Mouse (Mus musculus) liver, embryonic 14.5 days (tissue): ENCODE measurements around the gene Mid2. TPM values are rescaled to one million over a fixed set of nuclear protein-coding genes. Genes with fewer than 3 reads are reported as not detected.

Source experiments
- ATAC-seq: fragments of 200-750 bp; cut with Nextera tagmentation; 2 replicates; pipeline ENCODE4 v1.8.0; 2017; ENCODE audit warnings: moderate number of reproducible peaks, mild to moderate bottlenecking, moderate library complexity; ENCODE audit not compliant: insufficient read depth
- DNase-seq, 3 experiments: peaks; one replicate each; pipeline ENCODE4 v3.0.0-alpha.2; 2012 to 2013; ENCODE audit warnings: low read depth in 3 of 3, low spot score in 3 of 3
- H3K27ac ChIP-seq: fragments of 300-500 bp; sonication (generic); 2 replicates; pipeline ENCODE4 v1.5.1; 2014; ENCODE audit warnings: moderate library complexity, mild to moderate bottlenecking, control low read depth, inconsistent platforms
- H3K27me3 ChIP-seq: fragments of 300-500 bp; sonication (generic); 2 replicates; pipeline ENCODE4 v1.6.1; 2014; ENCODE audit warnings: mild to moderate bottlenecking, low read length, moderate library complexity; ENCODE audit not compliant: control insufficient read depth, insufficient read depth
- H3K36me3 ChIP-seq: fragments of 300-500 bp; sonication (generic); replicated peaks from 2 replicates; pipeline ENCODE4 v1.6.1; 2014; ENCODE audit warnings: low read depth; ENCODE audit not compliant: control insufficient read depth, insufficient read depth
- H3K4me1 ChIP-seq, 2 experiments: fragments of 200-500 bp in 1 of 2; fragments of 300-500 bp in 1 of 2; sonication (generic) in 1 of 2; replicated peaks; 2 replicates each; pipeline ENCODE4 v1.6.1; 2012 to 2014; ENCODE audit warnings: antibody characterized with exemption in 1 of 2, inconsistent platforms in 1 of 2, low read length in 1 of 2; ENCODE audit not compliant: control insufficient read depth in 2 of 2, insufficient read depth in 2 of 2
- H3K4me2 ChIP-seq: fragments of 300-500 bp; sonication (generic); 2 replicates; pipeline ENCODE4 v1.6.1; 2014; ENCODE audit warnings: low read depth, mild to moderate bottlenecking, control low read depth, moderate library complexity
- H3K4me3 ChIP-seq, 2 experiments: fragments of 200-500 bp in 1 of 2; fragments of 300-500 bp in 1 of 2; sonication (generic) in 1 of 2; 2 replicates each; pipeline ENCODE4 v1.5.1; 2012 to 2014; ENCODE audit warnings: low read depth in 2 of 2, low read length in 2 of 2, mild to moderate bottlenecking in 2 of 2, control low read depth in 1 of 2, inconsistent platforms in 1 of 2, moderate library complexity in 1 of 2; ENCODE audit not compliant: insufficient read depth in 1 of 2
- H3K9ac ChIP-seq: fragments of 300-500 bp; sonication (generic); replicated peaks from 2 replicates; pipeline ENCODE4 v1.6.1; 2014; ENCODE audit warnings: mild to moderate bottlenecking, control low read depth, moderate library complexity
- H3K9me3 ChIP-seq: fragments of 300-500 bp; sonication (generic); 2 replicates; pipeline ENCODE4 v1.6.1; 2016; ENCODE audit warnings: low read length, mixed read lengths; ENCODE audit not compliant: control insufficient read depth
- CTCF ChIP-seq: IDR thresholded peaks from 2 replicates; pipeline ENCODE4 v1.5.1; 2016; ENCODE audit warnings: antibody characterized with exemption, low read depth, control low read depth
- EP300 ChIP-seq: IDR thresholded peaks from 2 replicates; pipeline ENCODE4 v1.6.1; 2016; ENCODE audit warnings: antibody characterized with exemption, low read depth
- WGBS: fragments of 180-500 bp; shearing (Covaris S2); extraction: QIAGEN DNeasy Blood & Tissue Kit; methylation state at CpG from one replicate; pipeline ENCODE4 v1.1.7; 2014; ENCODE audit not compliant: insufficient replicate concordance; 5-methylcytosine and 5-hydroxymethylcytosine counted together
- polyA plus RNA-seq, 2 experiments: library from polyadenylated mRNA; depleted of rRNA in 1 of 2; stranded (reverse) in 1 of 2; unstranded in 1 of 2; fragments of >200 nt; fragmentation: Nextera tagmentation in 1 of 2; extraction: Ambion mirVana in 1 of 2; gene quantifications; 2 replicates each; pipeline versions ENCODE4 v1.2.1 to v1.2.3; 2012 to 2014

The Mid2 gene
- polyA plus RNA-seq, 2 experiments, result 0.38 to 0.61 TPM

GRCm38 (mm10) chrX:140703224-140703623 is 38.8 kb downstream of the Mid2 start:
- no peaks in the 10 kb centered on the region for H3K36me3 ChIP-seq
- H3K27me3 ChIP-seq, result no peaks in the 10 kb centered on the region
- no peak for TF ChIP-seq EP300
- TF ChIP-seq CTCF, result no peak
- 86% methylated on average over 1 of the region's 1 CpGs for WGBS
- no peaks in the 10 kb centered on the region for H3K4me1 ChIP-seq
- ATAC-seq (no peak), DNase-seq (no peak)
- no peak overlapping the region for H3K27ac ChIP-seq
- no peak overlapping the region for H3K4me3 ChIP-seq
- no peak overlapping the region for H3K4me2 ChIP-seq
- no peak overlapping the region for H3K9ac ChIP-seq
- no peaks in the 10 kb centered on the region for H3K9me3 ChIP-seq

- H3K4me3 ChIP-seq, result no peak overlapping the region
- H3K9me3 ChIP-seq, result no peaks in the 10 kb centered on the region
- WGBS, result 68% methylated on average over 4 of the region's 4 CpGs
- H3K4me2 ChIP-seq, result no peak overlapping the region
- no peak overlapping the region for H3K27ac ChIP-seq
- no peaks in the 10 kb centered on the region for H3K4me1 ChIP-seq
- TF ChIP-seq EP300 (no peak), CTCF (no peak)
- H3K36me3 ChIP-seq, result no peaks in the 10 kb centered on the region
- no peaks in the 10 kb centered on the region for H3K27me3 ChIP-seq
- H3K9ac ChIP-seq, result no peak overlapping the region
- DNase-seq (no peak), ATAC-seq (no peak)
Observed at GRCm38 (mm10) chrX:140706077-140706476, 41.7 kb downstream of the Mid2 start.

- WGBS, result 26% methylated on average over 4 of the region's 4 CpGs
- H3K4me3 ChIP-seq, result no peak overlapping the region
- DNase-seq, result peak in 2 of 3 experiments; percentile 0 to 10
- H3K9me3 ChIP-seq, result no peaks in the 10 kb centered on the region
- no peak overlapping the region for H3K4me2 ChIP-seq
- no peaks in the 10 kb centered on the region for H3K36me3 ChIP-seq
- no peaks in the 10 kb centered on the region for H3K4me1 ChIP-seq
- ATAC-seq, result no peak
- no peak overlapping the region for H3K27ac ChIP-seq
- TF ChIP-seq EP300, result no peak
- peak; percentile 25; the same call in 1 of the 2 replicates for TF ChIP-seq CTCF
- no peaks in the 10 kb centered on the region for H3K27me3 ChIP-seq
- no peak overlapping the region for H3K9ac ChIP-seq
Observed at GRCm38 (mm10) chrX:140722400-140722799, 58.0 kb downstream of the Mid2 start.

GRCm38 (mm10) chrX:140738986-140739385 is 74.6 kb downstream of the Mid2 start:
- TF ChIP-seq EP300 (no peak), CTCF (no peak)
- H3K27ac ChIP-seq, result no peak overlapping the region
- DNase-seq (no peak), ATAC-seq (no peak)
- H3K4me3 ChIP-seq, result no peak overlapping the region
- no peak overlapping the region for H3K4me2 ChIP-seq
- no peaks in the 10 kb centered on the region for H3K4me1 ChIP-seq
- H3K9me3 ChIP-seq, result no peaks in the 10 kb centered on the region
- H3K27me3 ChIP-seq, result no peaks in the 10 kb centered on the region
- H3K9ac ChIP-seq, result no peak overlapping the region
- no peaks in the 10 kb centered on the region for H3K36me3 ChIP-seq

- TF ChIP-seq CTCF (no peak), EP300 (no peak)
- ATAC-seq (no peak), DNase-seq (no peak)
- Histone ChIP-seq H3K4me3 (no peak overlapping the region), H3K27me3 (no peaks in the 10 kb centered on the region), H3K9ac (no peak overlapping the region), H3K27ac (no peak overlapping the region), H3K36me3 (no peaks in the 10 kb centered on the region), H3K4me1 (no peaks in the 10 kb centered on the region), H3K4me2 (no peak overlapping the region), H3K9me3 (no peaks in the 10 kb centered on the region)
- 43% methylated on average over 5 of the region's 5 CpGs for WGBS
Observed at GRCm38 (mm10) chrX:140743213-140743612, 78.8 kb downstream of the Mid2 start.

- ATAC-seq (no peak), DNase-seq (no peak)
- WGBS, result 60% methylated on average over 1 of the region's 1 CpGs
- no peaks in the 10 kb centered on the region for H3K4me1 ChIP-seq
- no peak overlapping the region for H3K4me2 ChIP-seq
- H3K36me3 ChIP-seq, result no peaks in the 10 kb centered on the region
- no peaks in the 10 kb centered on the region for H3K9me3 ChIP-seq
- no peak overlapping the region for H3K9ac ChIP-seq
- no peak overlapping the region for H3K4me3 ChIP-seq
- no peaks in the 10 kb centered on the region for H3K27me3 ChIP-seq
- TF ChIP-seq CTCF (no peak), EP300 (no peak)
- H3K27ac ChIP-seq, result no peak overlapping the region
Observed at GRCm38 (mm10) chrX:140769794-140770193, 105.4 kb downstream of the Mid2 start.
